Mouse (Mus musculus) MEL (cell line): Measurements from ENCODE around the gene Mfng. TPM values are rescaled to one million over a fixed set of nuclear protein-coding genes. Genes with fewer than 3 reads are reported as not detected.

Source experiments
- DNase-seq: peaks from one replicate; pipeline ENCODE4 v3.0.0; 2011; ENCODE audit warnings: low read depth, low spot score
- H3K27ac ChIP-seq: 2 replicates; pipeline ENCODE4 v1.5.1; 2012; ENCODE audit warnings: low read depth, mild to moderate bottlenecking, control low read depth, low read length, moderate library complexity; ENCODE audit not compliant: control insufficient read depth
- H3K27me3 ChIP-seq, 2 experiments: fragments of 150-350 bp in 1 of 2; sonication (generic) in 1 of 2; 2 replicates each; pipeline ENCODE4 v1.6.1; 2012; ENCODE audit warnings: low read length in 2 of 2, mild to moderate bottlenecking in 2 of 2, improper control_type of control experiment in 1 of 2, moderate library complexity in 1 of 2; ENCODE audit not compliant: insufficient read depth in 2 of 2, control insufficient read depth in 1 of 2
- H3K36me3 ChIP-seq, 2 experiments: 2 replicates each; pipeline ENCODE4 v1.6.1; 2012 to 2014; ENCODE audit warnings: low read length in 2 of 2, improper control_type of control experiment in 1 of 2, inconsistent platforms in 1 of 2, mild to moderate bottlenecking in 1 of 2; ENCODE audit not compliant: insufficient read depth in 2 of 2, control insufficient read depth in 1 of 2
- H3K4me1 ChIP-seq, 2 experiments: fragments of 150-350 bp in 1 of 2; sonication (generic) in 1 of 2; 2 replicates each; pipeline ENCODE4 v1.6.1; 2012; ENCODE audit warnings: low read length in 2 of 2, improper control_type of control experiment in 1 of 2, mild to moderate bottlenecking in 1 of 2; ENCODE audit not compliant: insufficient read depth in 2 of 2, control insufficient read depth in 1 of 2
- H3K4me3 ChIP-seq, 2 experiments: fragments of 150-350 bp in 1 of 2; sonication (generic) in 1 of 2; 2 replicates each; pipeline ENCODE4 v1.5.1; 2012; ENCODE audit warnings: low read depth in 2 of 2, low read length in 2 of 2, mild to moderate bottlenecking in 2 of 2, moderate library complexity in 2 of 2, control low read depth in 1 of 2, improper control_type of control experiment in 1 of 2; ENCODE audit not compliant: control insufficient read depth in 1 of 2, insufficient read depth in 1 of 2
- H3K79me2 ChIP-seq: 2 replicates; pipeline ENCODE4 v1.6.1; 2012; ENCODE audit warnings: mild to moderate bottlenecking, low read length, moderate library complexity; ENCODE audit not compliant: control insufficient read depth, poor library complexity, insufficient read depth
- H3K9ac ChIP-seq: 2 replicates; pipeline ENCODE4 v1.6.1; 2012; ENCODE audit warnings: low read depth, mild to moderate bottlenecking, control low read depth, low read length, moderate library complexity; ENCODE audit not compliant: control insufficient read depth, poor library complexity, severe bottlenecking
- H3K9me3 ChIP-seq: fragments of 150-350 bp; sonication (generic); replicated peaks from 2 replicates; pipeline ENCODE4 v1.6.1; 2012; ENCODE audit warnings: mild to moderate bottlenecking, low read length, improper control_type of control experiment, moderate library complexity; ENCODE audit not compliant: insufficient read depth
- CHD2 ChIP-seq: IDR thresholded peaks from 2 replicates; pipeline ENCODE4 v1.6.1; 2011; ENCODE audit warnings: low read length, improper control_type of control experiment
- CTCF ChIP-seq, 3 experiments: IDR thresholded peaks in 2 of 3; conservative IDR thresholded peaks in 1 of 3; 2 replicates each; pipeline ENCODE4 v1.5.1; 2011 to 2012; ENCODE audit warnings: low read length in 3 of 3, low read depth in 2 of 3, mild to moderate bottlenecking in 2 of 3, improper control_type of control experiment in 1 of 3, inconsistent platforms in 1 of 3, mixed read lengths in 1 of 3, moderate library complexity in 1 of 3; ENCODE audit not compliant: control insufficient read depth in 1 of 3, insufficient read depth in 1 of 3, poor library complexity in 1 of 3, severe bottlenecking in 1 of 3
- EP300 ChIP-seq, 2 experiments: IDR thresholded peaks; 2 replicates each; pipeline ENCODE4 v1.6.1; 2011; ENCODE audit warnings: improper control_type of control experiment in 2 of 2, low read length in 2 of 2, low read depth in 1 of 2, mild to moderate bottlenecking in 1 of 2
- GABPA ChIP-seq: IDR thresholded peaks from 2 replicates; pipeline ENCODE4 v1.6.1; 2012; ENCODE audit warnings: low read depth, mild to moderate bottlenecking, inconsistent platforms, low read length, improper control_type of control experiment, moderate library complexity
- GATA1 ChIP-seq: IDR thresholded peaks from 2 replicates; pipeline ENCODE4 v1.6.1; 2011; ENCODE audit warnings: low read depth, low read length, improper control_type of control experiment
- HCFC1 ChIP-seq: IDR thresholded peaks from 2 replicates; pipeline ENCODE4 v1.6.1; 2012; ENCODE audit warnings: low read depth, mild to moderate bottlenecking, inconsistent platforms, low read length, improper control_type of control experiment, moderate library complexity
- JUND ChIP-seq: IDR thresholded peaks from 2 replicates; pipeline ENCODE4 v1.6.1; 2011; ENCODE audit warnings: low read depth, mild to moderate bottlenecking, improper control_type of control experiment, low read length
- KAT2A ChIP-seq: conservative IDR thresholded peaks from 2 replicates; pipeline ENCODE4 v1.6.1; 2012; ENCODE audit warnings: low read depth, low read length, improper control_type of control experiment, inconsistent platforms
- MAFK ChIP-seq: IDR thresholded peaks from 2 replicates; pipeline ENCODE4 v1.6.1; 2011; ENCODE audit warnings: low read depth, mild to moderate bottlenecking, low read length, improper control_type of control experiment, borderline replicate concordance
- MEF2A ChIP-seq: IDR thresholded peaks from 2 replicates; pipeline ENCODE4 v1.6.1; 2014; ENCODE audit warnings: low read depth, mild to moderate bottlenecking, inconsistent platforms, low read length, improper control_type of control experiment; ENCODE audit not compliant: poor library complexity, insufficient replicate concordance, severe bottlenecking; ENCODE audit errors: extremely low read depth
- MXI1 ChIP-seq: IDR thresholded peaks from 2 replicates; pipeline ENCODE4 v1.6.1; 2011; ENCODE audit warnings: mild to moderate bottlenecking, low read depth, low read length, improper control_type of control experiment
- MYB ChIP-seq: IDR thresholded peaks from 2 replicates; pipeline ENCODE4 v1.6.1; 2011; ENCODE audit warnings: mild to moderate bottlenecking, low read depth, low read length, improper control_type of control experiment
- POLR2A ChIP-seq, 2 experiments: IDR thresholded peaks; 2 replicates each; pipeline ENCODE4 v1.6.1; 2011 to 2012; ENCODE audit warnings: low read length in 2 of 2, mild to moderate bottlenecking in 2 of 2, control low read depth in 1 of 2, improper control_type of control experiment in 1 of 2, low read depth in 1 of 2, moderate library complexity in 1 of 2; ENCODE audit not compliant: control insufficient read depth in 1 of 2, insufficient read depth in 1 of 2, poor library complexity in 1 of 2
- SIN3A ChIP-seq: IDR thresholded peaks from 2 replicates; pipeline ENCODE4 v1.6.1; 2012; ENCODE audit warnings: low read length, improper control_type of control experiment, inconsistent platforms
- TAL1 ChIP-seq: IDR thresholded peaks from 2 replicates; pipeline ENCODE4 v1.6.1; 2012; ENCODE audit warnings: mild to moderate bottlenecking, inconsistent platforms, low read length, moderate library complexity, mixed read lengths
- TCF12 ChIP-seq: IDR thresholded peaks from 2 replicates; pipeline ENCODE4 v1.6.1; 2014; ENCODE audit warnings: low read depth, mild to moderate bottlenecking, inconsistent platforms, low read length, improper control_type of control experiment, moderate library complexity
- USF2 ChIP-seq, 2 experiments: IDR thresholded peaks; 2 replicates each; pipeline ENCODE4 v1.6.1; 2011 to 2012; ENCODE audit warnings: improper control_type of control experiment in 2 of 2, low read length in 2 of 2, borderline replicate concordance in 1 of 2, inconsistent platforms in 1 of 2, low read depth in 1 of 2, mild to moderate bottlenecking in 1 of 2; ENCODE audit not compliant: insufficient read depth in 1 of 2
- ZKSCAN1 ChIP-seq: IDR thresholded peaks from 2 replicates; pipeline ENCODE4 v1.6.1; 2012; ENCODE audit warnings: low read depth, mild to moderate bottlenecking, inconsistent platforms, low read length, improper control_type of control experiment, moderate library complexity
- polyA plus RNA-seq, 2 experiments: library from polyadenylated mRNA; stranded (reverse) in 1 of 2; unstranded in 1 of 2; fragments of >175 nt in 1 of 2; fragments of >200 nt in 1 of 2; gene quantifications; 2 replicates each; pipeline versions ENCODE4 v1.2.1 to v1.2.4; 2012; ENCODE audit warnings: low replicate concordance in 2 of 2, low read depth in 1 of 2; ENCODE audit not compliant: insufficient read length in 2 of 2, insufficient read depth in 1 of 2, missing spikeins in 1 of 2
- total RNA-seq: library from RNA; depleted of rRNA; stranded (reverse); fragments of 300-350 nt; gene quantifications from 2 replicates; pipeline ENCODE4 v1.2.3, GENCODE M21; 2012

The Mfng gene
- total and polyA plus RNA-seq, 3 experiments = 17.8 to 27.1 TPM; not detected in 1

DNA sequence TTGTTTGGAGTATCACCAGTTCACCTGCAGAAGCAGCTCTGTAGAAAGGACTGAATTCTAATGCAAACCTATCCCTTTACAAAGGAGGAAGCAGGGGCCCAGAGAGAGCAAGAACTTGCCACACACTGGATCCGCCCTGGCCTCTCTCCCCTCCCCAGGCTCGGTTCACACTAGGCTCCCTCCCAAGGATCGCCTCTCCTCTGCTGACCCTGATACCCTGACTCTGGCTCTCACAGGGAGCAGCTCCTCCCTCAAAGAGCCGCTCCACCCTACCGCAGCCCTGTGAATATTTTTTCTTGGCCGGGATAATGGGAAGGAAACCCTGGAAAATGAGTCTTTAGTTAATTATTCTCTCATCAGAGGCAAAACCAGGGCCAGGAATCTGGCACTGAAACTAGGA lies 31.1 kb upstream of the Mfng start:
- no peak overlapping the region for H3K27ac ChIP-seq
- H3K36me3 ChIP-seq = no peaks in the 10 kb centered on the region

DNA sequence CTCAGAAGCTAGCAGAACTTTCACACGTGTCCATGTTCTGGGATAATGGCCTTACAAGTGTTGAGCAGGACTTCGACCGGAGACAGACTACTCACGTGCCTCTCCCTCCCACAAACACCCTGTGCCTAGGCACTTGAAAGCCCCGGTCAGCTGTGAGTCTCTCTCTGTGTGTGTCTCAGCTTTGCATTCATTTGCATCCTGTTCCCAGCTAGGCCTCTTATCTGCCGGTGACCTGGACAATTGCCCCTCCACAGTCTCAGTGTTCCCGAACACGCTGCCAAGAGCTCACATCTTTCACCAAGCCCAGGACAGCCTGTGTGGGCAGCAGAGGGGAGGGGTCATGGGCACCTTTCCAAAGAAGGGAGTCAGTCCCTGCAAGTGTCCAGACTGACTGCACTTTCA lies 30.2 kb upstream of the Mfng start:
- H3K4me1 ChIP-seq = no peaks in the 10 kb centered on the region
- TF ChIP-seq TCF12 = no peak
- TF ChIP-seq, all 39 proteins: peak for 0
- H3K27me3 ChIP-seq = peaks cover 0 to 3% of the 10 kb centered on the region in 2 experiments; a peak in 2 of 4 replicates
- DNase-seq = no peak
- no peaks in the 10 kb centered on the region for H3K9me3 ChIP-seq
- H3K9ac ChIP-seq = no peak overlapping the region
- no peaks in the 10 kb centered on the region for H3K36me3 ChIP-seq
- no peak overlapping the region for H3K27ac ChIP-seq
- H3K79me2 ChIP-seq = no peaks in the 10 kb centered on the region
- no peak overlapping the region for H3K4me3 ChIP-seq

More for the DNA sequence above, 31.1 kb upstream of the Mfng start:
- peaks cover 0 to 3% of the 10 kb centered on the region in 2 experiments; a peak in 2 of 4 replicates for H3K27me3 ChIP-seq
- no peaks in the 10 kb centered on the region for H3K4me1 ChIP-seq
- H3K9me3 ChIP-seq = no peaks in the 10 kb centered on the region
- DNase-seq = no peak
- H3K4me3 ChIP-seq = no peak overlapping the region
- no peaks in the 10 kb centered on the region for H3K79me2 ChIP-seq
- no peak for TF ChIP-seq HCFC1
- TF ChIP-seq USF2 (IDR thresholded peaks at IDR 0.05; ENCODE audit: borderline replicate concordance in 1 of 2, insufficient read depth in 1 of 2, low read depth in 1 of 2, low read length in 2 of 2) = no peak
- no peak for TF ChIP-seq POLR2A (IDR thresholded peaks at IDR 0.05; ENCODE audit: control insufficient read depth in 1 of 2, insufficient read depth in 1 of 2, low read depth in 1 of 2, low read length in 2 of 2, poor library complexity in 1 of 2)
- no peak for TF ChIP-seq MYB
- no peak for TF ChIP-seq MXI1
- TF ChIP-seq KAT2A = no peak
- TF ChIP-seq TCF12 = no peak
- no peak for TF ChIP-seq TAL1
- no peak overlapping the region for H3K9ac ChIP-seq

DNA sequence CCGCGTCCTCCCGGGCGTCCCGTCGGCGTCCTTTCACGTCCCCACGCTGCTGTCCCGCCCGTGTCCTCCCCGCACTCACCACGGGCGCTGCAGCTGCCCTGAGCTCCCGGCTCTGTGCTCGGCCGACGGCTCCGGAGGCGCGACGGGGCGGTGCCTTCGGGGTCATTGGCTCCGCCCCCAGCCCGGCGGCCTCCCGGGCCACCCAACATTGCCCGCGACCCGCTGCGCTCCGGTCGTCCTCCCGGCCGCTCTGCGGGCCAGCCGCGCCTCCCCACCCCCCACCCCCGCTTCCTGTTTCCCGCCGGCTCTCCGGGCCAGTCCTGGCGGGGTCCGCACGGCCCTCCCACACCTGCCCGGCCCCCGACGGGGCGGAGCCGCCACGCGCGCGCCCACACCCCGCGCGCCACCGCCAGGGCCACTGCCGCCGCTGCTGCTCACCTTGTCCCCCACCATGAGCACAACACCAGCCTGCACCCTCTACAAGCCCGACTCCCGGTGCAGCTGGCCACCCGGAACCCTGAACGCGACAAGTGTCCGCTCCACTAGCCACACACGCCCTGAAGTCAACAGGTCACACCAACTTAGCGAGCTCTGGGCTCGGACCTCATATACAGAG lies 29.6 kb upstream of the Mfng start, which contains the start of gene Card10:
Gene Card10, minus strand, starts transcription at position 267 of the 616 bp plus-strand sequence.
- DNase-seq = no peak
- Histone ChIP-seq H3K4me1 (no peaks in the 10 kb centered on the region), H3K27ac (no peak within 1 kb of the TSS), H3K4me3 (no peak within 1 kb of the TSS), H3K9me3 (no peaks in the 10 kb centered on the region), H3K27me3 (peaks cover 0 to 3% of the 10 kb centered on the region in 2 experiments; a peak in 2 of 4 replicates), H3K79me2 (no peaks in the 10 kb centered on the region), H3K36me3 (no peaks in the 10 kb centered on the region), H3K9ac (no peak within 1 kb of the TSS)
- TF ChIP-seq GATA1 (no peak), CTCF (IDR thresholded peaks at IDR 0.05 in 2 of 3, conservative IDR thresholded peaks at IDR 0.05 in 1 of 3; ENCODE audit: control insufficient read depth in 1 of 3, insufficient read depth in 1 of 3, low read depth in 2 of 3, low read length in 3 of 3, poor library complexity in 1 of 3, severe bottlenecking in 1 of 3) (no peak), MAFK (no peak), ZKSCAN1 (no peak), MEF2A (no peak), CHD2 (no peak), MYB (no peak), EP300 (IDR thresholded peaks at IDR 0.05; ENCODE audit: low read depth in 1 of 2, low read length in 2 of 2) (no peak), TAL1 (no peak), GABPA (no peak), KAT2A (no peak), SIN3A (no peak), JUND (no peak)
